Mouse (Mus musculus) bone marrow macrophage, adult 2 months (primary cell): ENCODE data around the gene Uggt1. TPM values are rescaled to one million over a fixed set of nuclear protein-coding genes. Genes with fewer than 3 reads are reported as not detected.

ENCODE experiments used
- H3K27ac ChIP-seq: 2 replicates; pipeline ENCODE4 v1.5.1; 2012; ENCODE audit warnings: low read depth, low read length; ENCODE audit not compliant: insufficient read depth
- H3K4me1 ChIP-seq: 2 replicates; pipeline ENCODE4 v1.6.1; 2012; ENCODE audit warnings: low read length; ENCODE audit not compliant: control insufficient read depth, insufficient read depth
- H3K4me3 ChIP-seq: 2 replicates; pipeline ENCODE4 v1.5.1; 2012; ENCODE audit warnings: mild to moderate bottlenecking, low read length, moderate library complexity; ENCODE audit not compliant: insufficient read depth
- CTCF ChIP-seq: IDR thresholded peaks from 2 replicates; pipeline ENCODE4 v1.5.1; 2012; ENCODE audit warnings: low read depth, mild to moderate bottlenecking, low read length, moderate library complexity
- POLR2A ChIP-seq: IDR thresholded peaks from 2 replicates; pipeline ENCODE4 v1.6.1; 2012; ENCODE audit warnings: mild to moderate bottlenecking, low read depth, low read length, borderline replicate concordance
- polyA plus RNA-seq: library from polyadenylated mRNA; stranded (reverse); fragments of >200 nt; gene quantifications from 2 replicates; pipeline ENCODE4 v1.2.4, GENCODE M21; 2012; ENCODE audit not compliant: missing spikeins, insufficient read depth, insufficient read length

Uggt1 gene
- polyA plus RNA-seq, 1 experiment: 43.1 TPM

DNA sequence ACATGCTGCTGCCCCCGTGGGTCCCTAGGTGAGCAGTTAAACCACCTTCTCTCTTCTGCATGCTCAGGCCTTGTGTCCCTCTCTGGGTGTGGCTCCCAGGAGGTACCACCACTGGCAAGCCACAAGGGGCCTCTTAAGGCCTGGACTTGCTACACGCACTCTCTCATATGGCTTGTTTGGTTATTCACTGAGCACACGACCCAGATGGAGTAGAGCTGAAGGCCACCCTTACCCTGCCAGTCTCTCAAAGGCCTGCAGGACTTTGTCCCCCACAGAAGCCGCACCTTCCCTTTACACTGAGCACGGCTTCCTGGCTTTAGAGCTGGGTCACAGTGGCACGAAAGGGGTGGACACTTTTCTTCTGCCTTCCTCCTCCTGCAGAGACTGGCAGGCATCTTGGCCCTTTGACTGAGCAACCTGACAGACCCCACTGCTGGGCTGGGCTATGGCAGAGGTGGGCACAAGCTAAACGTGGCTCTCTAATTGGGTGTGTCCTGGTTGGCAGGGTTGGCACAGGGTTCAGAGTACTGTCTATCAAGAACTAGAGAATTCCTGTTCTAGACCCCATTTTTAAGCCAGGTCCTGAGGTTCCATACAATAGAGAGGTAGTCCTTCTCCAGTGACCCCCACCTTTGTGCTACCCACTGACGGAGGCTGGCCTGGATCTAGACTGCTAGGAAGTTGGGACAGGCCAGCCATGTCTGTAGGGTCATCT lies 27.2 kb upstream of the Uggt1 start:
- peaks cover 37% of the 10 kb centered on the region for H3K4me1 ChIP-seq
- TF ChIP-seq CTCF (no peak), POLR2A (no peak)
- peak overlapping the region; percentile 59 for H3K27ac ChIP-seq
- peak overlapping the region; percentile 70 for H3K4me3 ChIP-seq

DNA sequence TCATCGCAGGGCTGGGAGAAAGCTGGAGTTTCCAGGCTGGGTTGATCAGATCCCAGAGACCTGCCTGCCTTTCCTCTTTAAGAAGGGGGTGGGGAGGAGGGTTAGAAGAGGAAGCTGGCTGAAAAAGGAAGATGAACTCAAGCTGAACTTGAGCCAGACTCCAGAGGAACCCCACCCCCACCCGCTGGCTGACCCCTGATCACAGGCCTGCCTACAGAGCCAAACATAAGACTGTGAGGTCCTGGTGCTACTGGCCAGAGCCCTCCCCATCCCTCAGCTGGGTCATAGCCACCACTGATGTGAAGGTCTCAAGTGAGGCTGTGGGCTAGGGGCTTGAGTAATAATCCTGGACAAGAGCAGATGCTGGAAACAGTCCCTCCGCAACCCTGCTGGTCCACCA lies 26.1 kb upstream of the Uggt1 start:
- Histone ChIP-seq H3K27ac (peak overlapping the region; percentile 59), H3K4me3 (peak overlapping the region; percentile 29), H3K4me1 (peaks cover 36% of the 10 kb centered on the region)
- no peak for TF ChIP-seq POLR2A

DNA sequence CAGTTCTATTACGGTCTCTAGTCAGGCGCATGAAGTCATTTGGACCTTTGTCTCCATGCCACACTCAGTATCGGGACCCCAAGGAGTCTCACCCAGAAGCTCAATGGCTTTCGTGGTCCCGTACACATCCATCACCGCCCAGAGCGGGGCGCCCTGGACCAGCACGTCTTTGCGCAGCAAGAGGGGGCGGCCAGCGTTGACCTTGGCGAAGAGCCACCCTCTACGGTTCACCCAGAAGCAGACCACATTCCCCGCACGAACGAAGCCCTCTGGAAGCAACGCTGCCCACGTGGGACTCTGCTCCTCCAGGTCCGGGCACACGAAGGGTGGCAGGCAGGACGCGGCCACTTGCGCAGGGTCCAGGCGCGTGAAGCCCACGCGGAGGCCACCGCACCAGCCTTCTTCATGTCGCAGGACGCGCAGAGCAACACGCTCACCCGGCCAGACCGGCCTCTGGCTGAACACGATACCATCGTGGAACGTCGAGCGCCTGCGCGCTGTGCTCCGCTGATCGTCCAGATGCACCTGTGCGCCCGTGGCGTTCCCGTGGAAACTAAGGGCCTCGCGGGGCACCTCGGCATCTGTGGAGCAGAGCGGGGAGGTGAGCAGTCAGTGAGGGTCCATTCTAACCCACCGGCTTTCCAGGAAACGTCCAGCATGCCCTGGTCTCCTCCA lies 24.7 kb upstream of the Uggt1 start:
- no peak overlapping the region for H3K27ac ChIP-seq
- TF ChIP-seq POLR2A: no peak
- no peak for TF ChIP-seq CTCF
- no peak overlapping the region for H3K4me3 ChIP-seq
- peaks cover 44% of the 10 kb centered on the region for H3K4me1 ChIP-seq

- Histone ChIP-seq H3K4me3 (no peak overlapping the region), H3K4me1 (peaks cover 46% of the 10 kb centered on the region), H3K27ac (no peak overlapping the region)
- TF ChIP-seq POLR2A (no peak), CTCF (no peak)
Observed at GRCm38 (mm10) chr1:36267595-36267994, 23.1 kb upstream of the Uggt1 start.

DNA sequence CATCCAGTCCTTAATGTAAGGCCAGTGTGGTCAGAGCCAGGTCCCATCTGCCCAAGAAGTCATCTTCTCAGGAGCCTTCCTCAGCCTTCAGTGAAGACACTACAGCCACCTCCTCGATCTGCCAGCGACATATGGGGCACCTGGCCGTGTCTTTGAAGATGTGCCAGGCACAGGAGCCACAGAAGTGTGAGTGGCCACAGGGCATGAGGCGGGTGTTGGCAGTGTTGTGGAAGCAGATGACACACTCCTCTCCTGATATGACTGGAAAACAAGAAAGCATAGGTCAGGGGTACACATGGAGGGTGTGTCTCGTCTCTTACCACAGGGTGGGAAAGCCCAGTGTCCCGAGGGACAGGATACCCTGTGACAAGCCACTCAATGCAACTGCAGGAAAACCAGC lies 21.8 kb upstream of the Uggt1 start:
- Histone ChIP-seq H3K27ac (no peak overlapping the region), H3K4me3 (no peak overlapping the region), H3K4me1 (peaks cover 42% of the 10 kb centered on the region)
- TF ChIP-seq CTCF (no peak), POLR2A (no peak)

GRCm38 (mm10) chr1:36263833-36264488 lies 19.4 kb upstream of the Uggt1 start:
- TF ChIP-seq CTCF: no peak
- TF ChIP-seq POLR2A: no peak
- H3K4me1 ChIP-seq: peaks cover 38% of the 10 kb centered on the region
- peak overlapping the region; percentile 51 for H3K4me3 ChIP-seq
- H3K27ac ChIP-seq: peak overlapping the region; percentile 94

- TF ChIP-seq CTCF (no peak), POLR2A (no peak)
- H3K4me1 ChIP-seq: peaks cover 38% of the 10 kb centered on the region
- H3K4me3 ChIP-seq: no peak overlapping the region
- peak overlapping the region; percentile 62 for H3K27ac ChIP-seq
Observed at GRCm38 (mm10) chr1:36261708-36262504, 17.4 kb upstream of the Uggt1 start.

- Histone ChIP-seq H3K4me3 (no peak overlapping the region), H3K4me1 (peaks cover 34% of the 10 kb centered on the region), H3K27ac (no peak overlapping the region)
- TF ChIP-seq CTCF: no peak
- TF ChIP-seq POLR2A: no peak
Observed at GRCm38 (mm10) chr1:36260418-36260817, 15.9 kb upstream of the Uggt1 start.

DNA sequence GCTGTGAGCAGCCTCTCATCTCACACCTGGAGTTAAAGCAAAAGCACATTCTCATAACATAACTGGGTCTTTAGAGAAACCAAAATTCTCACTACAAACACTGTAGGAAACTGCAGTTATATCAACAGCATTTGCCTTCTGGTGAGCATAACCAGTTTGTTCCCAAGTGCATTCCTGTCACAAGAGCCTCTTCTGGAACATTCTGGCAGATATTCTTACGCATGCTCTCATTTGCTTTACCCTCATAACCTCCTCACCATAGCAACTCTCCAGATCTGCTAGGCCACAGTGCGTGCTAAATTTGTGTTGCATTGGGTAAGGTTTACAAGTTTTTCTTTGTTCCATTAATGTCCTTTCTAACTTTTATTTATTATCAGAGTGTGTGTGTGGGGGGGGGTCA lies 14.8 kb upstream of the Uggt1 start:
- Histone ChIP-seq H3K4me3 (no peak overlapping the region), H3K4me1 (peaks cover 24% of the 10 kb centered on the region), H3K27ac (no peak overlapping the region)
- TF ChIP-seq CTCF: no peak
- no peak for TF ChIP-seq POLR2A

- no peak overlapping the region for H3K27ac ChIP-seq
- H3K4me1 ChIP-seq: peaks cover 24% of the 10 kb centered on the region
- no peak overlapping the region for H3K4me3 ChIP-seq
- no peak for TF ChIP-seq CTCF
- TF ChIP-seq POLR2A: no peak
Observed at GRCm38 (mm10) chr1:36258631-36259030, 14.1 kb upstream of the Uggt1 start.
